Mouse (Mus musculus) adrenal gland, adult 2 months (tissue): Measurements from ENCODE around the gene Ugt1a6a. TPM values are rescaled to one million over a fixed set of nuclear protein-coding genes. Genes with fewer than 3 reads are reported as not detected.

Experiments
- DNase-seq: peaks from one replicate; pipeline ENCODE4 v3.0.0; 2021
- polyA plus RNA-seq: library from polyadenylated mRNA; depleted of rRNA; stranded (reverse); fragments of >200 nt; gene quantifications from 2 replicates; pipeline ENCODE4 v1.2.3, GENCODE M21; 2012
- total RNA-seq, 2 experiments: library from RNA; stranded (reverse); gene quantifications; 2 replicates each; pipeline ENCODE4 v1.2.3; 2021

The Ugt1a6a gene
- total and polyA plus RNA-seq, 3 experiments, result 5.1 to 17.9 (median 10.5) TPM

- no peak for DNase-seq
Observed at GRCm38 (mm10) chr1:88250023-88250422, 115.4 kb downstream of the Ugt1a6a start.

GRCm38 (mm10) chr1:88253106-88253505 lies 118.5 kb downstream of the Ugt1a6a start:
- no peak for DNase-seq

GRCm38 (mm10) chr1:88253540-88253939 lies 118.9 kb downstream of the Ugt1a6a start:
- DNase-seq, result no peak

GRCm38 (mm10) chr1:88254793-88255465 lies 120.3 kb downstream of the Ugt1a6a start:
- DNase-seq, result no peak

- no peak for DNase-seq
Observed at GRCm38 (mm10) chr1:88255466-88255857, 120.9 kb downstream of the Ugt1a6a start.

- DNase-seq, result no peak
Observed at GRCm38 (mm10) chr1:88255989-88256754, 121.6 kb downstream of the Ugt1a6a start.

- peak; percentile 22 for DNase-seq
Observed at GRCm38 (mm10) chr1:88256886-88257663, 122.5 kb downstream of the Ugt1a6a start.

- DNase-seq, result no peak
Observed at GRCm38 (mm10) chr1:88257681-88258080, 123.1 kb downstream of the Ugt1a6a start.

- peak; percentile 9 for DNase-seq
Observed at GRCm38 (mm10) chr1:88258361-88258760, 123.8 kb downstream of the Ugt1a6a start.

- peak; percentile 59 for DNase-seq
Observed at GRCm38 (mm10) chr1:88258881-88259642, 124.5 kb downstream of the Ugt1a6a start.

- peak; percentile 23 for DNase-seq
Observed at GRCm38 (mm10) chr1:88259643-88260024, 125.0 kb downstream of the Ugt1a6a start.

- peak; percentile 67 for DNase-seq
Observed at GRCm38 (mm10) chr1:88260114-88260513, 125.5 kb downstream of the Ugt1a6a start.

GRCm38 (mm10) chr1:88260604-88261377 lies 126.2 kb downstream of the Ugt1a6a start:
- no peak for DNase-seq

GRCm38 (mm10) chr1:88261706-88262105 lies 127.1 kb downstream of the Ugt1a6a start:
- peak; percentile 27 for DNase-seq

- peak; percentile 82 for DNase-seq
Observed at GRCm38 (mm10) chr1:88262255-88262654, 127.6 kb downstream of the Ugt1a6a start.

GRCm38 (mm10) chr1:88262961-88263360 lies 128.4 kb downstream of the Ugt1a6a start:
- peak; percentile 18 for DNase-seq

GRCm38 (mm10) chr1:88263778-88264177 lies 129.2 kb downstream of the Ugt1a6a start:
- peak; percentile 21 for DNase-seq

- DNase-seq, result peak; percentile 56
Observed at GRCm38 (mm10) chr1:88264237-88264868, 129.7 kb downstream of the Ugt1a6a start.

- peak; percentile 49 for DNase-seq
Observed at GRCm38 (mm10) chr1:88264869-88265240, 130.2 kb downstream of the Ugt1a6a start.

GRCm38 (mm10) chr1:88266123-88266522 lies 131.5 kb downstream of the Ugt1a6a start:
- DNase-seq, result peak; percentile 2

GRCm38 (mm10) chr1:88267489-88267888 lies 132.9 kb downstream of the Ugt1a6a start:
- DNase-seq, result no peak
